Mouse (Mus musculus): ENCODE results near the gene Psmd8. TPM values are rescaled to one million over a fixed set of nuclear protein-coding genes. Genes with fewer than 3 reads are reported as not detected.

Gene Psmd8
- 105 TPM for polyA plus RNA-seq (2014; fragmentation: Illumina TruSeq; extraction: RNeasy Lipid Tissue Mini Kit (QIAGEN cat#74804); ENCODE audit: low read depth, low replicate concordance)

DNA sequence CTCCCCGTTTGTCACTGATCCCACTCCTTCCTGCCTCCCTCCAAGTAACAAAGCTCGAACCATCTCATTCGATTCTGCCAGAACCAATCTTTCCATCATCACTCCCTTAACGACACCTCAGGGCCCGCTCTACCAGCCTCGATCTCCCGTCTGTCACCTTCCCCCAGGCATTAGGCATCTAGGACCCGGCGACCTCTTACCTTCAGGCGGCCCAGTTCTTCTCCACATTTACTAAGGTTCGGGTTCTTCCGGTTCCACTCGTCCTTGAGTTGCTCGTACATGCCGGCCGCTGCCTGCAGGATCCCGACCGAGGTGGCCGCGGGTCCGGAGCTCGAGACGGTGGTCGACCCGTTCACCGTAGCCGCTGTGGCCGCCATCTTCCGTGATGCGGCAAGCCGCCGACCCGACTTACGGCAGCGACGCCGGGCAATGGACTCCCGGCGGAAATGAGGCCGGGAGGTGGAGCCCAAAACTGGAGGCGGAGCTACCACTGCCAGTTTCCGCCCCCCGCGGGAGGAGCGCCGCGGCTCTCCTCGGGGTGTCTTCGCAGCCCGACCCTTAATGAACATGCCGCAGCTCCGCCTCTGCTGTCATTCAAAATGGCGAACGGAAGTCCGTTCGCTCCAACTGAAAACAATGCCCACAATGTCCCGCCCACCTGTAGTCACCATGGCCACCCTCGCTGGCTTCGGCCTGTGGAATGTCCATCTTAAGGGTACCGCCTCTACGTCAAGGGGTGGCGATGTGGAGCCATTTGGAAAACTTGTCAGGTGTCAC lies at the start of gene Psmd8:
TSS of gene Psmd8 (minus strand) at position 625 of the 777 bp plus-strand sequence.

DNA sequence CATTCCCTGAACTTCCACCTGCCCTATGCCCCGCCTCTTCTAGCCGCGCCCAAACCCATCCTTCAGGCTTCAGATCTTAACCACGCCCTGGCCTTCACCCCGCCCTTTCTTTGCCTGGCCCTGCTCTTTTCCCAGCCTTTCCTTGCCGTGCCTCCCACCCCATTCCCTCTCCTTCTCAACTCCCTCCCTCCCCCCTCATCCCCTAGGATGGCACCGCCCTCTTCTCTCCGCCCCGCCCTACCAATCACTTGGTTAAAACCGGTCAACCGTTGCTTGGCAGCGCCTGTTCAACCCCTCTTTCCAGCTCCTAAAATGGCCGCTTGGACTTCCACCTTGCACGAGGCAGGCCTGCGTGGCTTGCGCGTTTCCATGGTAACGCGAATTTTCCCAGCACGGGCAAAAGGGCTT lies 33.2 kb upstream of the Psmd8 start, which contains the start of gene Catsperg1:
TSS of gene Catsperg1 (minus strand) at position 361 of the 408 bp plus-strand sequence.

DNA sequence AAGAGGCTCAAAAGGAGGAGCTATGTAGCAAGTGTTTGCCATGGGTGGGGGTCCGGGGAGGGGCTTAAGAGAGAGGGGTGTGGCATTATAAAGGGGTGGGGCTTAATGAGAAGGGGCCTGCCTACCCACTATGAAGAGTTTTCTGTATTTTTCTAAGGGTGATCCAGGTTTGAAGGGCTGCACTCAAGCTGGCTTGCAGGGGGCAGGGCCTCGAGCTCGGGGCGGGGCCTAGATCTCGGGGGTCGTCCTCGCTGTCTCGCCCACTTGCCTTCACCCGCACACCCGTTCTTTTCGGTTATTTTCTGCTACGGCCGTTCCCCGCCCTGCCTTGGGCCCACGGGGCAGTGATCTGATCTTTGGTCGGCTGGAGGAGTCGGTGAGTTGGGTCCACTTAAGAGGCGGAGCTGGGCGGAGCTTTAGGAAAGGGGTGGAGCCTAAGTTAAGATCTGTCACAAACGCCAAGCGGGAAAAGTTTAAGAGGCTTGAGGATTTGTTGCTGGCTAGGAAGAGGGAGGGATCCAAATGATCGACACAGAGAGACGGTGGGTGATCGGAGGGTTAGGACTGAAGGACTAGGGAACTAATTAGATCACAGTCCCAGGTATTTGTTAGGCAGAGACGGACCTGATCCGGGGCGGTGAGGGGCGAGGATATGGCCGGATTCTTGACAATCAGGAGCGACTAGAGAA lies 10.3 kb downstream of the Psmd8 start, which contains the start of the genes Ggn and Spred3:
TSS of gene Ggn (plus strand) at position 145 of the 689 bp plus-strand sequence.
TSS of gene Spred3 (minus strand) at position 346 of the 689 bp plus-strand sequence.

DNA sequence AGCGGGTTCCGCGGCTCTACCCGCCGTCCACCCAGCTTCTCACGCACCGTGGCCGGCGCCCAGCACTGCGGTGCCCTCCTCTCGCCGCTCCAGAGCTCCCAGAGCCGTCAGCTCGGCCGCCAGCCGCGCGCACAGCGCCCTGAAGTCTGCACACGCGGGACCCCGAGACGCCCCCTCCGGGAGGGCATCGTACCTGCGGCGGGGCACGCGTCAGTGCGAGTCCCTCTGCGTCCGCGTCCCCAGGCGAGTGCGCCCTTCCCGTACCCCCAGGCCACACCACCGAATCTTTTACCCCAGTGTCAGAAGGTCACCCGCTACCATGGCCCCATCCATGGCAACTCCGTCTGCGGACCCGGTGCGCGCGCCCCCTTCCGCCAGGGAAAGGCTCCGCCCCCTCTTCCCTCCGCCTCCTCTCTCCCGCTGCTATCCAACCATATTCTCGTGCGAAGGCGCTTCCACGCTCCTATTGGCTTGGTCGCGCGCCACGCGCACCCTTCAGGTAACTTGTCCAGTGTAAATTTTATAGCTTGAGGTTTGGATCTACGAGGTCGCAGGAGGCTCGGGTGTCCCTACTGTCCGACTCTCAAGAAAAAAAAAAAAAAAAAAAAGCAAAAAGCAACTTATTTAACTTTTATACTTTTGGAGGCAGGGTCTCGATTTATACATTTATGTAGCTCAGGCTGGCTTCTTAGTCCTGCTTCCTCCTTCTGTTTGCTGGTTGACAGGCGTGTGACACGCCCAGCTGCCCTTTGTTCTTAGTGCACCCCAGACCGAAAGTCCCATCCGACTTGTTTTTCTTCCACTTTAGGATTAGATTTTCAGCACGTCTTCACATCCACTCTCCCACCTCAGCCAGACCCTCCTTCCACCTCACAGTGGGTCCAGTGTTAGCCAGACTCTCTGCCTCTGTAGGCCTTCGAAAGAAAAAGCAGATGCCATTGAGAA lies 24.4 kb downstream of the Psmd8 start, which contains the start of gene Fam98c:
TSS of gene Fam98c (minus strand) at position 397 of the 945 bp plus-strand sequence.

DNA sequence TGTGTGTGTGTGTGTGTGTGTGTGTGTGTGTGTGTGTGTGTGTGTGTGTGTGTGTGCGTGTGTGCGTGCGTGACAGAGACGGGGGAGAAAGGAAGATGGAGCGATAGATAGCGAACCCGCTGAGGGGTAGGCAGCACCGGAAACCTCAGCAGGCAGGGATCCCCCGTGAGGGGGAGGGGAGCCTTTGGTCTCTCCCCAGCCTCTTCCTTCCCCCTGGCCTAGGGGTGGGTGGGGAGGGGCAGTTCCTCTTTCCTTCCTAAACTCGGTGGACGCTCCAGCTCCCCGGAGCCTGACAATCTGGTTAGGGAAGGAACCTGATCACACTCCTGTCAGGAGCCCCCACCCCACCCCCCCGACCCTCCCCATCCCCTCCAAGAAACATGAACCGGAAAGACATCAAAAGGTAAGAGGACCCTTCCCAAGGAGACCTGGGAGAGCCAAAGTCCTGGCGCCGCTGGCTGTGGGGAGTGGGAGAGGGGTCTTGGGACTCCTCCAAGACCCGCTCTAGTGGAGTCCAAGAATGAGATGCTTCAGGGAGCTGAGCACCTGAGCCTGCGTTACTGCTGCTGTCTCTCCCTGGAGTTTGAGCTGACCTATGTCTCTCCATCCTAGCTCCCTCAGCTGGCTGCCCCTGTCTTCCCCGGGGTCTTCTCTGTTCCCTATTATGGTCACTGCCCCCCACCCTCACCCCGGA lies 45.7 kb downstream of the Psmd8 start, which contains the start of gene Rasgrp4:
TSS of gene Rasgrp4 (plus strand) at position 159 of the 694 bp plus-strand sequence.

DNA sequence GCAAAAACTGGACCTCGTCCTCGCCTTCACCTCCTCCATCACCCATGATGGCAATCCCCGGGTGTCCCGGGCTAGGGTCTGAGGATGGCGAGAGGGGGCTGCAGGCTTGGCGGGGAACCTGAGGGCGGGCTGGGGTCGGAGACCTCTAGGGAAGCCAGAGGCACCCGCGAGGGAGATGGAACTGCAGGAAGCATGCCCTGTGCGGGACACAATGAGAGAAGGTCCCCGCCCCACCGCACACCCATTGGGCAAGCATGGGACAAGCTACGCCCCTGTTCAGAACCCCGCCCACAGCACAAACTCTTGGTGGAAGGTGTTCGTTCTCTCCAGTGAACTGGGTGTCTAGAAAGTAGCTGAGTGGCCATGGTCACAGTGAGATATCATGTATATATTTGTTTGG lies 55.5 kb downstream of the Psmd8 start, which contains the start of gene Ryr1:
TSS of gene Ryr1 (minus strand) at position 210 of the 400 bp plus-strand sequence.

Other genes starting within 250 kb of the Psmd8 start
- gene Actn4, start 218.4 kb downstream of the Psmd8 start, polyA plus RNA-seq (2014; fragmentation: Illumina TruSeq; extraction: RNeasy Lipid Tissue Mini Kit (QIAGEN cat#74804); ENCODE audit: low read depth, low replicate concordance), result 31.7 TPM
- 8.5 TPM for gene Eif3k, start 198.8 kb downstream of the Psmd8 start, polyA plus RNA-seq (2014; fragmentation: Illumina TruSeq; extraction: RNeasy Lipid Tissue Mini Kit (QIAGEN cat#74804); ENCODE audit: low read depth, low replicate concordance)
- not detected for gene Map4k1, start 198.7 kb downstream of the Psmd8 start, polyA plus RNA-seq (2014; fragmentation: Illumina TruSeq; extraction: RNeasy Lipid Tissue Mini Kit (QIAGEN cat#74804); ENCODE audit: low read depth, low replicate concordance)
- 0.47 TPM for gene Ryr1, start 55.5 kb downstream of the Psmd8 start, polyA plus RNA-seq (2014; fragmentation: Illumina TruSeq; extraction: RNeasy Lipid Tissue Mini Kit (QIAGEN cat#74804); ENCODE audit: low read depth, low replicate concordance)
- 0.23 TPM for gene Rasgrp4, start 45.9 kb downstream of the Psmd8 start, polyA plus RNA-seq (2014; fragmentation: Illumina TruSeq; extraction: RNeasy Lipid Tissue Mini Kit (QIAGEN cat#74804); ENCODE audit: low read depth, low replicate concordance)
- 1.3 TPM for gene Fam98c, start 24.5 kb downstream of the Psmd8 start, polyA plus RNA-seq (2014; fragmentation: Illumina TruSeq; extraction: RNeasy Lipid Tissue Mini Kit (QIAGEN cat#74804); ENCODE audit: low read depth, low replicate concordance)
- not detected for gene Ggn, start 10.5 kb downstream of the Psmd8 start, polyA plus RNA-seq (2014; fragmentation: Illumina TruSeq; extraction: RNeasy Lipid Tissue Mini Kit (QIAGEN cat#74804); ENCODE audit: low read depth, low replicate concordance)
- gene Spred3, start 10.3 kb downstream of the Psmd8 start, polyA plus RNA-seq (2014; fragmentation: Illumina TruSeq; extraction: RNeasy Lipid Tissue Mini Kit (QIAGEN cat#74804); ENCODE audit: low read depth, low replicate concordance), result 8.0 TPM
- 0.35 TPM for gene Catsperg1, start 33.3 kb upstream of the Psmd8 start, polyA plus RNA-seq (2014; fragmentation: Illumina TruSeq; extraction: RNeasy Lipid Tissue Mini Kit (QIAGEN cat#74804); ENCODE audit: low read depth, low replicate concordance)
- gene Kcnk6, start 51.8 kb upstream of the Psmd8 start, polyA plus RNA-seq (2014; fragmentation: Illumina TruSeq; extraction: RNeasy Lipid Tissue Mini Kit (QIAGEN cat#74804); ENCODE audit: low read depth, low replicate concordance), result 2.7 TPM
- not detected for gene Yif1b, start 57.6 kb upstream of the Psmd8 start, polyA plus RNA-seq (2014; fragmentation: Illumina TruSeq; extraction: RNeasy Lipid Tissue Mini Kit (QIAGEN cat#74804); ENCODE audit: low read depth, low replicate concordance)
- 2.6 TPM for gene 2200002D01Rik, start 67.8 kb upstream of the Psmd8 start, polyA plus RNA-seq (2014; fragmentation: Illumina TruSeq; extraction: RNeasy Lipid Tissue Mini Kit (QIAGEN cat#74804); ENCODE audit: low read depth, low replicate concordance)
- gene Spint2, start 101.2 kb upstream of the Psmd8 start, polyA plus RNA-seq (2014; fragmentation: Illumina TruSeq; extraction: RNeasy Lipid Tissue Mini Kit (QIAGEN cat#74804); ENCODE audit: low read depth, low replicate concordance), result 7.2 TPM
- gene Ppp1r14a, start 108.6 kb upstream of the Psmd8 start, polyA plus RNA-seq (2014; fragmentation: Illumina TruSeq; extraction: RNeasy Lipid Tissue Mini Kit (QIAGEN cat#74804); ENCODE audit: low read depth, low replicate concordance), result not detected
- not detected for gene Dpf1, start 123.2 kb upstream of the Psmd8 start, polyA plus RNA-seq (2014; fragmentation: Illumina TruSeq; extraction: RNeasy Lipid Tissue Mini Kit (QIAGEN cat#74804); ENCODE audit: low read depth, low replicate concordance)

Measured in adrenal gland, adult 10 weeks (tissue).